Mouse (Mus musculus) yolk sac, embryonic 10.5 days (tissue): ENCODE data around the gene Carnmt1.

ENCODE experiments used
- DNase-seq: peaks from one replicate; pipeline ENCODE4 v3.0.0-alpha.2; 2017; ENCODE audit warnings: low spot score

The Carnmt1 gene

GRCm38 (mm10) chr19:18670608-18671007 is at the start of gene Carnmt1:
Gene Carnmt1 (plus strand): TSS chr19:18670764.
- peak; percentile 97 for DNase-seq

GRCm38 (mm10) chr19:18623894-18624293 is 46.7 kb upstream of the Carnmt1 start:
- no peak for DNase-seq

DNA sequence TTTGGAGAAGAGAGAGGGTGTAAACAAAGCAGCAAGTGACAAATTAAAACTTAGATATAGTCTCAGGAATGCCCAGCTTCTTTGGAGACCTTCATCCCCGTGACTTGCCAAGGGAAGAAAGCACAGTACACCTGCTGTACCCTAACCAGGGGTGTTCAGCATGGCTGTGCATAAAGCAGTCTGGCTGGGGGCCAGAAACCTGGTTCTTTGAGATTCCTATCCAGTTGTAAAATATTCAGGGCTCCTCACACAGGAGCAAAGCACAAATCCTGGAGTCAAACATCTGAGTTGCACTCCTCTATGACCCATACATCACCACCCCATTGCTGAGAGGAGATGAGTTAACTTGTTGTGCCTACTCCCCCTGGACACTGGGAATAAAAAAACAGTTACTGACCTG is 41.0 kb upstream of the Carnmt1 start:
- no peak for DNase-seq

DNA sequence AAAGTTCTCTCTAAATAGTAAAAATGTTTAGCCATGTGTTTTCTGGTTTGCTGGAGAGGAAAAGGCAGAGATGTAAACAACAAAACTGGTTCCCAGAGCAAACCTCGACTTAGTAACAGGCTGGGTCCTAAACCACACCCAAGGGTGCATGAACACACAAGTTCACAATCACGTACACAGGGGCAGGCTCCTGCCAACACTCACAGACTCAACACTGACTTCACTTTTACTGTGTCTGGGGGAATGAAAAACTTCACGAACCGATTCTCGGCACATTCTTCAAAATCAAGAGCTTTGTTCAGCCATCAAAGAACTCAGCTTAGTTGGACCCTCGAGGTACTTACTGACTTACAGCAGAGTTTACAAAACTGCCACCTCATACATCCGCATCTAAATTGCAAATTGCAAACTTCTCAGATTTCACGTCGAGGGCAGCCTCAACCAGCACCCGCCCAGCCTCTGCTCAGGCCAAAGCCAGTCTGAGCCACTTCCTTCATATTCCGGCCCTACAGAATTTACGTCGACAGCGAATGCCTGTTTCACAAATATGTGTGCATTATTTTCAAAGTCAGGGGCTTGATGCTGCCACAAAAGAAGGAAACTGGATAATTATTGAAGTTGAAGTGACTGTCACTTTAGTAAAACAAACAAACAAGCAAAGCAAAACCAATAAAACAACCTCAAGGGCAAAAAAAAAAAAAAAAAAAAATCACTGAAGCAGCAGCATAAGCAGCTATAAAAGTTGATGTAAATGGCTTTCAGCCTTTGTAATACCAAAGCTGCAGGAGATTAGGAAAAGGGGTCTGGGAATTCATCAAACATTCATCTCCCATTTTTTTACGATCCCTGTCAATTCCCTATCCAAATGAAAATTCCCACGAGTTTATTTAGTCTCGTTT is 40.1 kb upstream of the Carnmt1 start:
- peak; percentile 37 for DNase-seq

DNA sequence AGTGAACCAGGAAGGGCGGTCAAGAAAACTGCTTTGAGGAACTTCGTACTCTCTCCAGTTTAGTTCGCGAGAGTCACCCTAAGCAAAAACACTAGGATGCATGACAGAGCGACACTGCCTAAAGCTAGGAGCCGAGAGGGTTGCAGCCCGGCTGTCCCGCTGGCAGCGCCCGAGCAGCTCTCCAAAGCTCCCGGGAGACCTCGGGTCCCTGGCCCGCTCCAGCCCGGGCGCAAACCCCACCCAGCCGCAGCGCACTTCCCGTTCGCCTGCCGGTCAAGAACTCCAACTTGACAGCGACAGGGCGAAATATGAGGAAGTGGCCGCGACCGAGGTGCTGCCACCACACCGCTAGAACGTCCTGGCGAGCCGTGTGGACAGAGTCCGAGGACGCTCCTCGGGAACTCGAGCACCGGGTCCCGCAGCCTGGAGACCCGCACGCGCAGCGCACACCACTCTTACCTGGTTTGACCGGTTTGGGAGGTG is 39.4 kb upstream of the Carnmt1 start:
- DNase-seq, result no peak

GRCm38 (mm10) chr19:18631644-18632219 is 38.8 kb upstream of the Carnmt1 start, which contains the start of the genes Ostf1 and Nmrk1:
Gene Ostf1 (minus strand): TSS chr19:18631823.
Gene Nmrk1 (plus strand): TSS chr19:18631950.
- DNase-seq, result peak; percentile 96

GRCm38 (mm10) chr19:18632231-18633185 is 38.1 kb upstream of the Carnmt1 start:
- peak; percentile 34 for DNase-seq

DNA sequence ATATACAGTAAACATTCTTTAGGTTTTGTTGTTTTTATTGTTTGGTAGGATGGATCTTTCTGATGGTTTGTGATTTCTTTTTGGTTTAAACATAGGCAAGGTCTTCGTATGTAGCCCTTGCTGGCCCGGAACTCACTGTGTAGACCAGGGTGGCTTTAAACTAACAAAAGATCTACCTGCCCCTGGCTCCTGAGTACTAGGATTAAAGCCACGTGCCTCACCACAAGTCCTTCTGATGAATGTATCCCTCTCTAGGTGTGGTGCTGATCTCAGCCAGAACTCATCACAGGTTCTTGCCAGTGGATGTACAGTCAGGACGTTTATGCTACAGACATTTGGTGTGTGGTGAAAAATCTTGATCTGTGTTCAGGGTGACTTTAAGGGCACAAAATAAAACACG is 32.6 kb upstream of the Carnmt1 start:
- no peak for DNase-seq

DNA sequence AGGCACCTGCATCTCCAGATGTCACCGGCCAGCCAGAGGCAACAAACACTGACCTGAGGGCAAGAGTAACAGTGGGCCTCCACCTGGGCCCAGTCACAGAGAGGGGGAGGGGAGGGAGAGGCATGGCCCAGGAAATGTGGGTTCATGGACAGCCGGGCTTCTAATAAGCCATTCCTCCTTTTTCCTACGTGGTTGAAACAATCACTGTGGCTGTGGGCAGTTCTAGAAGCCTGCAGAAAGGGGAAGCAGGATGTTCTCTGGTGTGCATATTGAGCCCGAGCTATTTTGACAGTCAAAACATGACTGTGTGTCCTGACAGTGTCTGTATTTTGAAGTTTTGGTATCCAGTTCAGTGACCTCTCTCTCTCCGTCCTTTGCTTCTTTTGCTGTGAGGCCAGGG is 31.6 kb upstream of the Carnmt1 start:
- peak; percentile 13 for DNase-seq

DNA sequence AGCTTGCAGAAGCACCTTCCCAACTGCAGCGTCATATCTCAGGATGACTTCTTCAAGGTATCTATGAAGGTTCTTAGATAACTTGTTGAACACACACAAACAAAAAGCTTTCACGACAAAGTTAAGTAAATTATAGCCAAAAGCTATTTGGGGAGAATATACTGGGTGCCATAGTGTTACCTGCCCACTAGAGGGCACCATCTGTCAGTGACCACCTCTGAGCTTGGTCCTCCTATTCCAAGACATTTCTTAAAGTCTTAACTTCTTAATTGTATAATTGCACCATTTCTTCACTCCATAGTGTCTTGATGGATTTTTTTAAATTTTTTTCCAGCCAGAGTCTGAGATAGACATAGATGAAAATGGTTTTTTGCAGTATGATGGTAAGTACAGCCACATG is 31.0 kb upstream of the Carnmt1 start:
- no peak for DNase-seq

GRCm38 (mm10) chr19:18641001-18641400 is 29.6 kb upstream of the Carnmt1 start:
- DNase-seq, result no peak

- no peak for DNase-seq
Observed at GRCm38 (mm10) chr19:18643411-18643810, 27.2 kb upstream of the Carnmt1 start.

- DNase-seq, result no peak
Observed at GRCm38 (mm10) chr19:18644084-18644483, 26.5 kb upstream of the Carnmt1 start.

GRCm38 (mm10) chr19:18646397-18646796 is 24.2 kb upstream of the Carnmt1 start:
- no peak for DNase-seq

- DNase-seq, result no peak
Observed at GRCm38 (mm10) chr19:18646853-18647420, 23.6 kb upstream of the Carnmt1 start.

GRCm38 (mm10) chr19:18647775-18648557 is 22.6 kb upstream of the Carnmt1 start:
- no peak for DNase-seq

GRCm38 (mm10) chr19:18648558-18648945 is 22.0 kb upstream of the Carnmt1 start:
- no peak for DNase-seq

DNA sequence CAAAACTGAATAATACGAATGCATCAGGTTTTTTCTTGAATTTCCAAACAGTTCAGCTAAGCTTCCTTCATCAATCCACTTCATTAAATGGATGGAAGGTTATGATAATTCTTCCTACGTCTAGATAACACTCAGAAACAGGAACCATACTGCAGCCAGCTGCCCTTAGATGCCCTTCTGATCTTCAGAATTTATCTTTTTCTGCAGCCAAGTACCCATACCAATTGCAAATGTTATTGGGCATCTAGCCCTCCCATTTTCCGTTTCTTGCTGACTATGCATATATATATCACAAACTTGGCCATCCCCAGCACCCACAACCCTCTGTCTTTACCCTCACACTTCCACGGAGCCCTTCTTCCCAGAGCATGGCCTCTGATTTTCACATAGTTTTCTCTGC is 20.6 kb upstream of the Carnmt1 start:
- DNase-seq, result no peak

GRCm38 (mm10) chr19:18650473-18650872 is 20.1 kb upstream of the Carnmt1 start:
- no peak for DNase-seq

DNA sequence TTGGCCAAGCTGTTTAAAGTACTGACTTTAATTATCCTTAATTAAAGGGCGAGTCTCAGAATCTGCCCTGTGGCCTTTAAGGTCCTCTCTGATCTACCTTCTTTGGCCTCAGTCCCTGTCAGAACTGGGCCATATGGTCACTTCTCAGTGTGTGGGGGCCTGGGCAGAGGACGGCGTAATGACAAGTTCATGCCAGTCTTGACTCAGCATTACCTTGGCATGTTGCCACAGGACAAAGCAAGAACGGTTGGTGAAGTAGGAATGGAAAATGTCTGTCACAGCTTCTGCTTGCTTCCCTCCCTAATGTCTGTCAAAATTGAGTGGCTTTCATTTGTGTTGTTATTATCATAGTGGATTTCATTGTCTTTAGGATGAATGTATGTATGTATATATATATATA is 18.0 kb upstream of the Carnmt1 start:
- no peak for DNase-seq

DNA sequence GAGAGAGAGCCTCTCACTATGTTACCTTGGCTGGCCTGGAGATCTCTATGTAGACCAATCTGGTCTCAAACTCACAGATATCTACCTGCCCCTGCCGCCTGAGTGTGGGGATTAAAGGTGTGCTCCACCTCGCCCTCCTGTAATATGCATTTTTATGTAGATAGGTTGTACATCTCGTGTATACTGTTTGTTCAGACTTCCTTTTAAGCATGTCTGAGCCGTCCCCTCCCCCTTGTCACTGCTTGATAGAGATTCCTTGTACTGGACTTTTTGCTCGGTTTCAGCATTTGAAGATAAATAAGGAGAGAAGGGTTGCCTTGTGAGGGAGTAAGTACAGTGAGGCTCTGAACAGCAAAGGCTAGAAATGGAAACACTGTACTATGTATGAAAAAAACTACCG is 17.5 kb upstream of the Carnmt1 start:
- DNase-seq, result no peak
